Mouse (Mus musculus): ENCODE data around the gene Zfp526.
"Not testable (repeated sequence)": the region's sequence is repeated elsewhere in the genome, so short reads cannot be mapped to it uniquely, and the experiment has no call there.

Zfp526 gene

DNA sequence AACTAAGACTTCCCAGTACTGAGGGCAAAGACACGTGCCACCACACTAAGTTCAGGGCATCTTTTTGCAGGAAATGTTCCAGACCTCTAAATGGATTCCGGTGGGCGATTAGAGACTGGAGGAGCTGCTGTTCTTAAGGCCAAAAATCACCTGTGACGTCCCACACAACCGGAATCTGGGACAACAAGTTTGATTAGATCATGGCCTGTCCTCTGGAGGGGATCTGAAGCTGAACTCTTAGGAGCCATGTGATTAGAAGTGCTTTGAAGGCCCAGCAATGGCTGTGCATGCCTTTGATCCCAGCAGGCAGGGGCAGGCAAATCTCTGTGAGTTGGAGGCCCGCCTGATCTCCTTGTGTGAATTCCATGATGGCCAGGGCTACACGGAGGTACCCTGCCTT lies 19.4 kb downstream of the Zfp526 start:
- no peak for DNase-seq (ENCODE audit: low read depth)

DNA sequence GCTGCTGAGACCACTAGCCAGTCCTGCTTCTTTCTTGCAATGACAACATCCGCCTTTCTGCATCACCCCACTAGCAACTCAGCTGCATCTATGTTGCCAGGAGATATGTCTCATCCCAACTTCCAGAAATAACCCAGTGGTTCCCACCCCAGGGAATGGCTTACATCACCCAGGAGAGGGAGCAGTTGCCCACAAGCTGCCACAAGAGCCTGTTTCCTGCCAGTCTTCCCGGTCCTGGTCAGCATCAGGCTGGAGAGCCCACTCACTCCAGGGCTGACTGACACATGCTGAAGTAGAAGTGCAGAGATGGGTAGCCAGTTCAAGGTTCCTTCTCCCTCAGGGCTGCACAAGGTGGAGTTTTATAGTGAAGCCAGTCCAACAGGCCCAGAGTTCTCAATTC lies 19.8 kb downstream of the Zfp526 start:
- no peak for DNase-seq (ENCODE audit: low read depth)

DNA sequence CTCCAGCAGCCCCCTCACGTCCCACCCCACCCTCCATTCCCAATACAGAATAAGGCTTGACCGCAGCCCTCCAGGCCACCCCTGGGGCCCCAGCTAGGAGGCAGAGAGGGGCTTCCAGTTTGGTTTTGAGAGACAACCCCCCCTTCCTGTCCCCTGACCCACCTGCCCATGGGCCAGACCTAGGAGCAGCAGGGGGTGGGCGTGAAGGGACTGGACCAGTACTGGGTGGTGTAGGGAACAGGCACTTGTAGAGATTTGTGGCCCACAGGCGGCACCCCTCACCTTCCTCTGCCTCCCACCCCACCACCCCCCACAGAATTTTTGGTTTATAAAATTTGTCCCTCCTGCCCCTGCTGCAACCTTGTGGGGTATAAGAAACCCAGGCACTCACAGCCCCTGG lies 22.1 kb downstream of the Zfp526 start:
- DNase-seq (ENCODE audit: low read depth) = no peak

GRCm38 (mm10) chr7:25244562-25245369 lies 23.5 kb downstream of the Zfp526 start:
- DNase-seq (ENCODE audit: low read depth) = no peak

DNA sequence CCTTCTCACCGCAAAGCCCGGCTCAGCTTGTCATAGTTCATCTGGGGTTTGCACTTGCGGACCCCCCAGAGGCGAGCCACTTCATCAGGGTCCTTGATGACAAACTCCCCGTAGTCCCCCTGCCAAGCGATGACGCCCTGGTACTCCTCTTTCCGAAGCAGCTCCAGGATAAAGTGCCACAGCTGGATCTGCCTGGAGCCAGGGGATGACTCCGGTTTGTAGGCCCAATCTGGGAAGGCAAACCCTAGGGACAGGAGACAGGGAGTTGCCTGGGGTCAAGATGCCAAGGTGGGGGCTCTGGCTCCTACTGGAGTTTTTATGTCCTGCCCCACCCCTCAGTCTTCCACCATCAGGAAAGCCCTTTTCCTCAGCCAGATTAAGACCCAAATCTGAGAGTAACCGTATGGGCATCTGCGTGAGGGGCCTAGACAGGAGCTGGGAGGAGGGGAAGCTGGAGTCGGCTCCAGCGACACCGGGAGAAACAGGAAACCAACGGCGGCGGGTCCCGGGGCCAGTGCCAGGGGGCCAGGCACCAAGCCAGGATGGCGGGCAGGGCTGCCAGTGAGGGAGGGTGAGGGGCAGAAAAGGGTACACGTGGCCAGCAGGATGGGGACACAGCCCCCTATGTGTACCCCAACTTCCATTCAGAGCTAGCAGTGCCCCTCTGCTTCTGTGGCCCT lies 25.0 kb downstream of the Zfp526 start:
- DNase-seq (ENCODE audit: low read depth) = no peak

DNA sequence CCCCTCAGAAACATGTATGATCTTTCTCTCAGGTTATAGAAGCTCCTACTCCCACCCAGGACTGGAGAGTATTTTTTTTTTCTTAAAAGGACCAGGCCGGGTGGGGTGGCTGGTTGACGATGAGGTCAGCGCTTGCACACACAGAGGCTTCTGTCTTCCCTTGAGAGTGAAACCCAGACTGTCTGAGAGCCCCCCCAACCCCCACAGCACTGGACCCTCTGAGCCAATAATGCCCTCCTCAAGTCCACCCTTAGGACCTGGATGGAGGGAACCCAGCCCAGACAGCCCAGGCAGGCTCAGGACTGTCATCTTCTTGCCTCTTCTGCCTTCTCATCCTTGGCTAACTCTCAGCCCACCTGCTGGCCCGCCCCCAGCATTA lies 25.5 kb downstream of the Zfp526 start:
- no peak for DNase-seq (ENCODE audit: low read depth)

- no peak for DNase-seq (ENCODE audit: low read depth)
Measured at GRCm38 (mm10) chr7:25247498-25247897, 26.3 kb downstream of the Zfp526 start.

GRCm38 (mm10) chr7:25248018-25248647 lies 26.9 kb downstream of the Zfp526 start:
- no peak for DNase-seq (ENCODE audit: low read depth)

DNA sequence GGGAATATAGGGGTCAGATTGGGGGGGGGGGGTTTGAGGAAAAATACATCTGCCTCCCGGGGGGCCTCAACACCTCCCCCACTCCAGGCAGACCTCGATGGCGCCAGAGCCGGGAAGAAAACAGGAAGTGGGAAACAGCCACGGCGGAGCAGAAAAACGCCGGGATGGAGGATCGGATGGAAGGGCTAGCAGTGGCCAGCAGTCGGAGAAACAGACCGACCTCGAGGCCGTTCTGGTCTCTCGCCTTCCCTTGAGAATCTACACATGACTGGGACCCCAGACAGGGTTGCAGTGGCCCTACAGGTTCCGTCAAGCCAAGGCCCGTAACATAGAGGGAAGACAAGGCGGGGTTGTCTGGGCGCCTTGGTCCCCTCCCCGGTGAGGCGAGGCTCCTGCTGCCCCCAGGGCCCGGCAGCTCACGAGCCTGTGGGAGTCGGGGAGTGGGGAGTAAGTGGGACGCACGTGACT lies 27.7 kb downstream of the Zfp526 start:
- DNase-seq (ENCODE audit: low read depth) = no peak

DNA sequence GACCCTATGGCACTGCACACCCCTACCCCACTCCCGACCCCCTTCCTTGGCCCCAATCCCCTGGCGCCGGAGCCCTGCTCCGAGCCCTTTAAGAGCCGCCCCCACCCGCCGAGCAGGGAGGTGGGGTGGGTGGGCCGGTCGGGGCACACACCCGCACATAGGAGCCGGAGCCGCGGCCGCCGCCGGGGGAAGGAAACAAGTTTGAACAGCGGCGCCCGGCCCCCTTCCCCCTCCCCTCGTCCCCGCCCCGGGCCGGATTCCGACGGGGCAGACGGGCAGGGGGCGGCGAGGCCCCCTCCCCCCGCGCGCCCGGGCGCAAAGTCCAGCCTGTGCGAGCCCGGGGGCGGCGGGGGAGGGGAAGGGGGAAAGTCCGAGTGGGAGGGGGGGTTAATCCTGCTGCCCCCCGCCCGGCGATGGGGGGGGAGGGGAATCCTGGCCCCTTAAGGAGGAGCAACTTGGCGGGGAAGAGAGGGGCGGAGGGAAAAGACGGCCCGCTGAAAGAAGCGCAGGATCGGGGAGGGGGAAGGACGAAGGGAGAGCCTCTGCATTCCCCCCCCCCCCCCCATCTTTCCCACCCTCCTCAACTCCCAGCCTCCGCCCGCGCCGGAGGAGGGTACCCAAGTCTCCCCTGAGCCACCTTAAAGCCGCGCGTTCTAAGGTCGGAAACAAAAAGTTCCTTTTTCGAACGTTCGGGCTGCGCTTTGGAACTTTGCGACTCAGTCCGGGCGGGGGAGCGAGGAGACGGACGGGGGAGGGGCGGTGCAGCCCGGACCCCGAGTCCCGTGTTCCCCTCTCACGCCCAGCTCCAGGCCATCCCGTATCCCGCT lies 28.3 kb downstream of the Zfp526 start:
- no peak for DNase-seq (ENCODE audit: low read depth)

GRCm38 (mm10) chr7:25250141-25250972 lies 29.1 kb downstream of the Zfp526 start, which contains the start of gene Erf:
TSS of gene Erf (minus strand) at chr7:25250761.
- DNase-seq (ENCODE audit: low read depth) = peak; percentile 84

DNA sequence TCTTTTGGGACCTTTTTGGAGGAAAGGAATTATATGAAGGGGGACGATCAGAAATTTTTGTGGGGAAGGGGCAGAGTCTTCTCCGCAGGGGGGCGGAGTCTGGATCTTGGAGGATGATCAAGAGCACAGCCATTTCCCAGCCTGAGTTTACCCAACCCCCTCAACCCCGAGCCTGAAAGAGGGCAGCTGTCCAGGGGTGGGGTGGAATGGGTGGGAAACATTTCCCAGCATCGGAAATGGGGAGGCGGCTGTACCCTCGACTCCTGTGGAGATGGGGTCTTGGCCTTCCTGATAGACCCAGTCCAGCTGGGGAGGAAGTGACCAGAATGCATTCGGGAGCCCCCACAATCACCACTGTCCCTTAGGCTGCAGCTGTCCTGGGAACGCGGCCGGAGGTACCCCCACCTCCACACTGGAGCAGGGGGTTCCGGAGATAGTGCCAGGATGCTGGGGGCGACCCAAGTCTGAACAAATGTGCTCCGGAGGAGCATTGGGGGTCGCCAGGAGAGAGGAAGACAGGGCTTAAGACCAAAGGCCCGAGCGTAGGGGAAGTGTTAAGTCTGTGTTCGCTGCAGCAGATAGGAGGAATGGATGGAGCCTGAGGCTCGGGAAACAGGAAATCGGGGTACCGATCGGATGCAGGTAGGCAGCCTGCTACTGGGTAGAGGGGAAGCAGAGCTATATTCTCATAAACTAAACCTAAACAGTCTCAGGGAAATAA lies 30.0 kb downstream of the Zfp526 start:
- DNase-seq (ENCODE audit: low read depth) = no peak

DNA sequence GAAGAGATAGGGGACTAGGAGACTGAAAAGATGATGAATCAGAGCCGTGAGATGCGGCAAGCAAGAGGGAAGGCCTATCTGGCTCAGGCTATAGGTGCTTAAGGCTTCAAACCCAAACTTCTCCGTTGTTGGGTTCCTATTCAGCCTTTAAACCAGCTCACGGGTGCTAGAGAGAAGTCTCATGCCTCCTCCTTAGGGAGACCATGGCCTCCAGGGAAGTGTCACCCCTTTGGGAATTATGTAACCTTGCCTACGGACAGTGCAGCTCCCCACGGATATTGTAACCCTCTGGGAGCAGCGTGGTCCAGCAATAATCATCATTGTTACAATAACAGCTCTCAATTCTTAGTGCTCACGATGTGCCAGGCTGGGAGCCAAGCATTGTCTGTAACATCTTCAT lies 30.6 kb downstream of the Zfp526 start:
- no peak for DNase-seq (ENCODE audit: low read depth)

DNA sequence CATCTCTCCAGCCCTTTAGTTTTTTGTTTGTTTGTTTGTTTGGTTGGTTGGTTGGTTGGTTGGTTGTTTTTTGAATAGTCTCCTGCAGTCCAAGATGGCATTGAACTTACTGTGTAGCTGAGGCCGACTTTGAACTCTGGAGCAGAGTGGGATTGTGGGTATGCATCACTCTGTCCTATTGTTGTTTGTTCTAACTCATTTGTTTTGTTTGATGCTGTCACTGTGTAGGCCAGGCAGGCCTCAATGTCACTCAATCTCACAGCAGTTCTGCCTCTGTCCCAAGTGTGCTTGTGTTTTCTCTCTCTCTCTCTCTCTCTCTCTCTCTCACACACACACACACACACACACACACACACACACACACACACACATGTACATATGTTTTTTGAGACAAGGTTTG lies 40.7 kb downstream of the Zfp526 start:
- no peak for DNase-seq (ENCODE audit: low read depth)

DNA sequence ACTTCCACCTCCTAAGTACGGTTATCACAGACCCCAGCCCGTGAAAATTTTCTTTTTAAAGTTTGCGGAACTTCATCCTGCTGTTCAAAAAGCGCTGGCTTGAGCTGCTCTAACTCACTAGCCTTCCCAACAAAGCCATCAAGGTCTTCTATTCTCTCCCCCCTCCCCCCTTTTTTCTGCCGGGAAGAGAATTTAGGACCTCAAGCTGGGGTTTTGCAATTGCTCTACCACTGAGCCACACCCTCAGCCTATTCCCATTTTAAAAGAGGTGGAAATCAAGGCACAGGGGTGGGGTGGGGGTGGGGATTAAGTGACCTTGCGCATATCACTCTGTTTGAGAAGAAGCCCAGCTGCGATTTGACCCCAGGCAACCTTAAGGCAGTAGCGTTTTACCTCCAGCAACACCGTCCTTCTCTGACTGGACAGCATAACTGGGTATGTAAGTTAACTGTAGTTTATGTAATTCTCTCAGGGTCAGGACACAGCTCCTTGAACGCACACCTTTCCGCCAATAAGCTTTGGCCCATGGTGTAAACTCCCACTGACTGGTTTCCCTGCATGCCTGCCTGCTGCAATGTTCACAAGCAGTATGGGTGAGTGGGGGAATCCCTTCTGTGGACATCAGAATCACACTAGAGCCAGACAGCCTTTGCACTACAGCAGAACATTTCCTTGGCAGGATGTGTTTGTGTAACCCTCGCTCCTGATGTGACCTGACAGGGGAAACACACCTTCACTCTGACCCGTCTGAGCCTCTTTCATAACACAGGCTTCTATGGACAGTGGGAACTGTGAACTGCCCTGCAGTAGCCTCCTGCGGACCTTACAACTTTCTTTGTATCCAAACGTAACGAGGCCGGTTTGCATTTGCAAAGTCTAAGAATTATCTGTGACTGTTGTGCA lies 43.0 kb downstream of the Zfp526 start:
- DNase-seq (ENCODE audit: low read depth) = no peak

DNA sequence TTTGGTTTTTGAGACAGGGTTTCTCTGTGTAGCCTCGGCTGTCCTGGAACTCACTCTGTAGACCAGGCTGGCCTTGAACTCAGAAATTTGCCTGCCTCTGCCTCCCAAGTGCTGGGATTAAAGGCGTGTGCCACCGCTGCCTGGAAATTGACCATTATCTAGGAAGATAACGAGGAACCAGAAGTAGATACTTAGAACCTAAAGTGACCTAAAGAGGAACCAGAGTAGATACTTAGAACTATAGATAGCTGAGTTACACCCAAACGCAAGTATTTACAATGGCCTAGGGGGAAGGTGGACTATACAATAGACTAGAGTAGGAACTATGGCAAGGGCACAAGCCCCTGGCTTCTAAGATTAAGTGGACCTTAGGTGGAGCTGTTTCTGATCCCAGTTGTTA lies 44.5 kb downstream of the Zfp526 start:
- DNase-seq (ENCODE audit: low read depth) = not testable (repeated sequence)

DNA sequence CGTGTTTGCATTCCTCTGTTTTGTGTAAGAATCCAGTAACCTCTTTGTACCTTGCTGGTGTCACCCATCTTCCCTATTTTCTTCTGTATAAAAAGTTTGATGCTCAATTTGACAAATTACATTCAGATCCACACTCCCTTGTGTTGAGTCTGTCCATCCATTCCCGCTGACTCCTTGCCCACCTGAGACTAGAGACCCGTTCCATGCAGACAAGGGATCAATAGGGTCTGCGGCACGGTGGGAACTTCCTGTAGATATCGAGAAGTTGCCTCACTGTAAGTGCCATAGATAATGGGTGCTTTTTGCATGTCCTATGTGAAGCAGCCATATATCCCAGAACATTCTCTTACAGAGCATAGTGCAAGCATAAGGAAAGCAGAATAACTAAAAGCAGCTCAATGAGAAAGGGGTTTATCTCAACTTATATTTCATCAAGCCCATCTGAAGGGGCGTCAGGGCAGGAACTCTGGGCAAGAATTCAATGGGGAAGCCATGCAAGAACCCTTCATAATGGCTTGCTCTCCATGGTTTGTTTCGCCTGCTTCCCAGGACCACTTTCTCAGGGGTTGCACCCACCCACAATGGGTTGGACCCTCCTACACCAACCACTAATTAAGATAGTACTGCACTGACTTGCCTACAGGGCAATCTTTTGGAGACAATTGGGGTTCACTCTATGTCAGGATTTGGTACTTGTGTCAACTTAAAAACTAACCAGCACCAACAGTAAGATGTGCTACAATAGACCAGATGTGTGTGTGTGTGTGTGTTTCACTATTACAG lies 45.1 kb downstream of the Zfp526 start:
- no peak for DNase-seq (ENCODE audit: low read depth)

GRCm38 (mm10) chr7:25267301-25267750 lies 46.1 kb downstream of the Zfp526 start, which contains the start of gene Cic:
TSS of gene Cic (plus strand) at chr7:25267704.
- DNase-seq (ENCODE audit: low read depth) = peak; percentile 99
